Mouse (Mus musculus): Measurements from ENCODE around the gene Dcun1d5.
"Not testable (repeated sequence)": the region's sequence is repeated elsewhere in the genome, so short reads cannot be mapped to it uniquely, and the experiment has no call there.

The Dcun1d5 gene

DNA sequence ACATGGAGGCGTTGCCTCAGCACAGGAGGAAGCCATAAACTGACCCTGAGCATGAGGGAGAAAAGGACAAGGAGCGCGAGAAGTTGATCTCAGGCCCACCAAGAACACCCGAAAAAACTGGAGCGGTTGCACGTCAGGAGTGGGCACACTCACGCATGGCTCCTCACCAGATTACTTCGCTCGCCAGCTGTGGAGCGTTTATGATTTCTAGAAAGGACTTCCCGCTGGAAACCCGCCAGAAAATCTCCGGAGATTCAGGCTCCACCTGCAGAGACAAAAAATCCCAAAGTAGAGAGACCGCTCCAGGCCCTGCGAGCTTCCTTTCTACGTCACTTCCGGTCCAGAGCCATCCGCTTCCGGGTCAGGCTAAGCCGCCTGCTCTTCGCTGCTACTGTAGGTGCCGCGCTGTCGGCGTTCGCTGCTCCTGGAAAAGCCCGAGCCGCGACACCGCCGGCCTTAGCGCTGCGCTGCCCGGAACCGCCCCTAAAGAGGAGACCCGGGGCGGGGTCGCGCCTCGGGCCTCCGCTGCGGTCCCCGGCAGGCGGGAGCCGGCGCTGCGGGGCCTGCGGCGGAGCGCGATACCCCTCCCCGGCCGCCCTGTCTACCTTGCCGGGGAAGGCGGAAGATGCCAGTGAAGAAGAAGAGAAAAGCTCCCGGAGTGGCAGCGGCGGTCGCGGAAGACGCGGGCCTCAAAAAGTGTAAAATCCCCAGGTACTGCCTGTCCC lies at the start of gene Dcun1d5, which contains the start of gene Dync2h1:
Dcun1d5 (plus strand) TSS at position 349 of the 725 bp plus-strand sequence.
Dync2h1 (minus strand) TSS at position 275 of the 725 bp plus-strand sequence.
- peak; percentile 78 to 80 for DNase-seq

GRCm38 (mm10) chr9:7154391-7154790 lies 29.9 kb upstream of the Dcun1d5 start:
- no peak for DNase-seq

DNA sequence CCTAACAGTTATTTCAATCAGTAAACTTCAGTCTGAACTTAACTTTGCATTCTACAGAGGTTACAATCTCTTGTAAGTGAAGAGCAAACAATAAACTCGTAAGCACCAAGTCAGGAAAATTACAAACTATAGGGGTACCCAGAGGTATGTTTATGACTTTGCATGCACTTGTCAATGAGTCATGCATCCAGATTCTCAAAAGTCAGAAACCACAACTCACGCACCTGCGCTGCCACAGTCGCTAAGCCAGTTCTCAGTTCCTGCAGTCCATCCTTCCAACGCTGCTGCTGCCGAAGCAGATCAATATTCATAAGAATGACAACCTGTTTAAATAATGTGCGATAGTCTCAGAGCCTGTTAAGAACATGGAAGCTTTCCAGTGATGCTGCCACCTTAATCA lies 25.7 kb upstream of the Dcun1d5 start:
- no peak for DNase-seq

DNA sequence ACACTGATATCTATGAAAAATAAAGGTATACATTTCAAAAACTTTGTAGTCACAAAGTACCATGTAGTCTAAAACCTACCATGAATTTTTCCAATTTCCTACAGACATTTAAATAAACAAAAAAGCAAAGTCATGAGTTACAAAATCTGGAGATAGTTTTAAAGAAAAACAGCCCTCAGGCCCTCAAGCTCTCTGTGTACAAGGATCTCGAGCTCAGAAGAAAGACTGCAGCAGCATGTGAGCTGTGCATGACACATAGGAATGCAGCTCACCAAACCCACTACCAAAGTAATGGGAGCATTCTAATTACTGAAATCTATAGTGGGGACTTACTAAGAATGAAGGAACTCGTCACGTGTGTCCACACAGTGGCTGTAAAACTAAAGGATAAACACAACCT lies 24.6 kb upstream of the Dcun1d5 start:
- DNase-seq, result no peak

DNA sequence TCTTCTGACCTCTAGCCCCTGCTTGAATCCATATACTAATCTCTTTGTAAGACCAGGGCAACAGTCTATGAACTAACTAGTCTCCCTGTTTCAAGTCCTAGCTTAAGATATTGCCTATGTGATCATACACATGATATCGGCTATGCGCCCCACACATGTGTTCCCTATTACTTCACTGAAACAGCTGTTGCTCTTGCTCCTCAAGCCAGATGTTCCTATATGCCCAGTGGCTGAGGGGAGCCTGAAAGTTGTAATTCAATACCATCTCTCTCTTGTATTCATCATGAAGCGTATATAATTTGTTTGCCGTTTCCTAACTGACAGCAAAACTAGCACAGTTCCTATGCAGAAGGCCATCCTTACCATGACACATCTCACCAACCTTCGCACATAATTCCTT lies 23.6 kb upstream of the Dcun1d5 start:
- DNase-seq, result no peak

DNA sequence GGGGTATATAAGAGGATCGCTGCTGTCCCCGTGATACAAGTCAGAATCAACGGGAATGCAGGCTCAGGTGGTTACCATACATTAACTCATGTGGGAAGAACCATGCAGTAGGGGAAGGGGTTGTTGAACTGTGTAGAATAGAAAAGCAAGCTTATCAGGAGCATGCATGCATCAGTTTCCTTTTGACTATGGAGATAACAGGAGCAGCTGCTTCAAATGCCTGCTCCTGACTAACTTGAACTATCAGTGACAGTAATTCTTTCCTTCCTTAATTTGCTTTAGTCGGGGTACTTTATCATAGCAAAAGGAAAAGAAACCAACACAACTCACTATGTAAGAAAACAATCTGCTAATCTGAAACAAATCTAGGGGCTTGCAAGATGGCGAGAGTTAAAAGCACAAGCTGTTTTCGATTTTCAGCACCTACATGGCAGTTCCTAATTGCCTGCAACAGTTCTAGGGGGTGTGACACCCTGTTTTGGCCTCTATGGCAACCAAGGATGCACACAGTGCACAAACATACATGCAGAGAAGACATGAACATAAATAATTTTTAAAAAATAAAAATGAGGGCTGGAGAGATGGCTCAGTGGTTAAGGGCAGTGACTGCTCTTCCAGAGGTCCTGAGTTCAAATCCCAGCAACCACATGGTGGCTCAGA lies 16.9 kb upstream of the Dcun1d5 start:
- no peak for DNase-seq

- DNase-seq, result no peak
Observed at GRCm38 (mm10) chr9:7173756-7174155, 10.6 kb upstream of the Dcun1d5 start.

DNA sequence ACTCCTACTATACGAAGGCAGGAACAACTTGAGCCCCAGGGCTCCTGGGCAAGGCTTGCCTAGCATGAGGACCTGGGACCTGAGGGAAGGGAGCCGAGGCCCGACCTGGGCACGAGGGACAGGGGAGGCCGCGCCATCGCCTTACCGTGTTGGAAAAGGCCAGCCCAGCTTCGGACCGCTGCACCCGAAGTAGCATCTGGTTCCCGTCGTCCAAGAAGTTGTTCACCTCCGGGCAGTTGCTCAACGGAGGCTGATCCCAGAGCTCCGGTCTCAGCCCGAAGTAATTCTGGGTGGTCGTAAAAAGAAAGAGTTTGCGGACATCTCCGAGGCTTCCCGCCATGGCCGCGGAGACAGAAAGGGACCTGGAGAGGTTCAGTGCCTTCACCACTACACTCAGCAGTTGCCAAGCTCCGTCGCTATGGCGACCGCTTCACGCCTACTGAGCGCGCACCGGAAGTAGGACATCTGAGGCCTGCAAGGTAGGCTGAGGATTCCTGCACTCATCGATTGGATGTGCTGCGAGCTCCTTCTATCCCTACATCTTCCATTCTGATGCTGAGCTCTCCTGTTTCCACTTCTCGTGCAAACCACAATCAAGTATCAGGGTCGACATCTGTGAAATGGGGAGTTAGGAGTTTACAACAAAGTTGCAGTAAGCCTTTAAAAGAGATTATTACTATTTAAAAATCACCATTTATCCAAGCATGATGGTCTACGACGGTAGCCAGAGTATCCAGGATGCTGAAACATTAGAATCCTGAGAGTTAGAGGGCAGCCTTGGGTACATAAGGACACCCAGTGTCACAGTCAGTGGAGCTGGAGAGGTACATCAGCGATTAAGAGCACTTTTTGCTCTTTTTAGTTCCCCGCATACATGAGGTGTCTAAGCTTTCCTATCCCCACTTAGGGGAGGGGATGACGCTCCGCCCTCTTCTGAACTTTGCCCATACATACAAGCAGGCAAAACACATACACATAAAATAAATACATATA lies 7.4 kb upstream of the Dcun1d5 start:
- peak; percentile 70 to 79 for DNase-seq

DNA sequence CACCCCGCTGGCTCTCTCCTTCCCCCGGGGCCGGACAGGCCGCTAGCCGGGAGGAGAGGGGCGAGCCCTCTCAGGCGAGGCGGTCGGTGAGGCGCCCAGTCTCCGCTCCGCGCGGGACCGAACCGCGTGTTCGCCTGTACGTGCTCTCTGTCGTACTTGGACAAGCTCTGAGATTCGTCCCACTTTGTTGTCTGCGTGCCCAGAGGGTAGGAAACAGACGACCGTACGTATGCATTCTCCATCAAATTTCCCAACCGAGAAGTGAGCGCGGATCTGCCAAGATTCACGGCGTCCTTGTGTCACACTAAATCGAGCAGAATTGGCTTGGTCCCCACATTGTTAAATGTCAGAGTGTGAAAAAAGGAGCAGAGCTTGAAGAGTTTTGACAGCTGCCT lies 574 bp downstream of the Dcun1d5 start:
- DNase-seq, result no peak

- DNase-seq, result not testable (repeated sequence)
Observed at GRCm38 (mm10) chr9:7190694-7191093, 6.4 kb downstream of the Dcun1d5 start.

- DNase-seq, result no peak
Observed at GRCm38 (mm10) chr9:7216240-7216639, 31.9 kb downstream of the Dcun1d5 start.

DNA sequence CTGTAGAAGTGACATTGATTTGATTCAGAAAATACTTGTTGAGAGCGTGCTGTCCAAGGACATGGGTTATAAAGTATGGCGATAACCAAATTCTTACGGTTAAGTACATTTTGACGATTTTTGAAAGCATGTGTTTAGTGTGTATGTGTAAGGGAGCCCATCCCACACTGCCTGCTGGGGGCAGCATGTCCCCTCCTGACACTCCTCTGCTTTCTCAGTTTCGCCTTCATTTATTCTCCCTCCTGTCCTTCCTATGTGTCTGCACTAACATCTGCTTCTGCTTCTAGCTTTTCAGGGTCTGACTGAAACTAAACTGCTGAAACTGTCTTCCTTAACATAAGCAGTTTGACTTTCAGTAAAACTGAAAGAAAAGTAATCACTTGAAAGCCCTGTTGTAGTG lies 36.7 kb downstream of the Dcun1d5 start:
- DNase-seq, result no peak

- no peak for DNase-seq
Observed at GRCm38 (mm10) chr9:7221460-7221859, 37.1 kb downstream of the Dcun1d5 start.

GRCm38 (mm10) chr9:7238619-7239018 lies 54.3 kb downstream of the Dcun1d5 start:
- DNase-seq, result no peak

DNA sequence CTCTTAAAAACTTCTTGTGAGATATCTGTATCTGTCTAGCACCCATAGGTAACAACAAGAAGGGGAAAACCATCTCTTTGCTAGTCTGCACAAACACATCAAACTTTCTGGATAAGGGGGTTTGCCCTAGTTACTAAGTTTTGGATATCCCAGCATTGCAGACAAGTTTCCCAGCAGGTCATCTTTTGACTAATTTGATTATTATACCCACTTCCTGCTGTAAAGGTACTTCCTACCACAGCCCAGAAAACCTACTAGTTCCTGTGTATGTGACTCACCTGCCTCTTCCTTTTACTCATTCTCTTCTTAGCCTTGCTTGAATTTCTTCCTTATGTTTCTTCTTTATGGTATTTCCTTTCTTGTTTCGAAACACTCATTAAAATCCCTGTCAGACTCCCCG lies 55.6 kb downstream of the Dcun1d5 start:
- DNase-seq, result no peak

GRCm38 (mm10) chr9:7252797-7253654 lies 68.7 kb downstream of the Dcun1d5 start:
- DNase-seq, result no peak
